Mouse (Mus musculus): Measurements from ENCODE around the gene Gm17304. TPM values are rescaled to one million over a fixed set of nuclear protein-coding genes. Genes with fewer than 3 reads are reported as not detected.

Gm17304 gene
- not detected in 2 replicates for polyA plus RNA-seq (2015; fragmentation: Nextera tagmentation; extraction: Ambion mirVana)

GRCm38 (mm10) chr5:106608798-106609197 lies at the start of gene Gm17304:
Gm17304 (plus strand) TSS chr5:106609098.
- H3K27me3 ChIP-seq (replicated peaks), result no peaks in the 10 kb centered on the region
- no peak within 1 kb of the TSS for H3K9ac ChIP-seq
- no peak within 1 kb of the TSS for H3K4me2 ChIP-seq
- H3K4me1 ChIP-seq, result peaks cover 7% of the 10 kb centered on the region
- 80% methylated on average over 4 of the region's 4 CpGs for WGBS
- H3K36me3 ChIP-seq, result peaks cover 45% of the 10 kb centered on the region
- no peak within 1 kb of the TSS for H3K4me3 ChIP-seq
- H3K9me3 ChIP-seq, result no peaks in the 10 kb centered on the region
- no peak within 1 kb of the TSS for H3K27ac ChIP-seq (replicated peaks)
- no peak for ATAC-seq (ENCODE audit: extremely low read depth, insufficient number of reproducible peaks, low FRiP score, low TSS enrichment)

- no peak overlapping the region for H3K27ac ChIP-seq (replicated peaks)
- H3K4me1 ChIP-seq, result peaks cover 13% of the 10 kb centered on the region
- H3K9ac ChIP-seq, result peak overlapping the region; percentile 70; the same call in 1 of the 2 replicates
- peak overlapping the region; percentile 78 for H3K4me2 ChIP-seq
- no peaks in the 10 kb centered on the region for H3K36me3 ChIP-seq
- no peaks in the 10 kb centered on the region for H3K9me3 ChIP-seq
- peak overlapping the region; percentile 52 for H3K4me3 ChIP-seq
- peaks cover 96% of the 10 kb centered on the region for H3K27me3 ChIP-seq (replicated peaks)
- 4% methylated on average over 38 of the region's 40 CpGs for WGBS
- no peak for ATAC-seq (ENCODE audit: extremely low read depth, insufficient number of reproducible peaks, low FRiP score, low TSS enrichment)
Measured at GRCm38 (mm10) chr5:106560631-106561498, 48.0 kb upstream of the Gm17304 start.

GRCm38 (mm10) chr5:106561499-106561822 lies 47.4 kb upstream of the Gm17304 start:
- peak overlapping the region; percentile 78 for H3K4me2 ChIP-seq
- H3K36me3 ChIP-seq, result no peaks in the 10 kb centered on the region

GRCm38 (mm10) chr5:106566025-106566424 lies 42.9 kb upstream of the Gm17304 start:
- 39% methylated on average over 6 of the region's 6 CpGs for WGBS
- H3K4me3 ChIP-seq, result no peak overlapping the region
- no peaks in the 10 kb centered on the region for H3K9me3 ChIP-seq
- H3K4me2 ChIP-seq, result no peak overlapping the region
- peaks cover 5% of the 10 kb centered on the region; the same call in 1 of the 2 replicates for H3K4me1 ChIP-seq
- H3K9ac ChIP-seq, result no peak overlapping the region
- H3K36me3 ChIP-seq, result no peaks in the 10 kb centered on the region
- peaks cover 87% of the 10 kb centered on the region for H3K27me3 ChIP-seq (replicated peaks)
- no peak for ATAC-seq (ENCODE audit: extremely low read depth, insufficient number of reproducible peaks, low FRiP score, low TSS enrichment)
- H3K27ac ChIP-seq (replicated peaks), result no peak overlapping the region

More at GRCm38 (mm10) chr5:106561499-106561822, 47.4 kb upstream of the Gm17304 start:
- H3K9ac ChIP-seq, result peak overlapping the region; percentile 70; the same call in 1 of the 2 replicates
- peak overlapping the region; percentile 52 for H3K4me3 ChIP-seq
- no peak for ATAC-seq (ENCODE audit: extremely low read depth, insufficient number of reproducible peaks, low FRiP score, low TSS enrichment)
- no peaks in the 10 kb centered on the region for H3K9me3 ChIP-seq
- H3K4me1 ChIP-seq, result peaks cover 13% of the 10 kb centered on the region
- peaks cover 100% of the 10 kb centered on the region for H3K27me3 ChIP-seq (replicated peaks)
- 14% methylated on average over 8 of the region's 8 CpGs for WGBS
- H3K27ac ChIP-seq (replicated peaks), result no peak overlapping the region

GRCm38 (mm10) chr5:106573742-106574559 lies 34.9 kb upstream of the Gm17304 start:
- no peaks in the 10 kb centered on the region for H3K36me3 ChIP-seq
- peaks cover 11% of the 10 kb centered on the region for H3K4me1 ChIP-seq
- peak overlapping the region; percentile 100 for H3K4me2 ChIP-seq
- peak; percentile 71; the same call in 1 of the 2 replicates for ATAC-seq (ENCODE audit: extremely low read depth, insufficient number of reproducible peaks, low FRiP score, low TSS enrichment)
- no peaks in the 10 kb centered on the region for H3K9me3 ChIP-seq
- H3K27me3 ChIP-seq (replicated peaks), result peaks cover 46% of the 10 kb centered on the region
- H3K4me3 ChIP-seq, result peak overlapping the region; percentile 70
- WGBS, result 5% methylated on average over 55 of the region's 55 CpGs
- peak overlapping the region; percentile 87 for H3K9ac ChIP-seq
- H3K27ac ChIP-seq (replicated peaks), result no peak overlapping the region

- peak overlapping the region; percentile 87 for H3K9ac ChIP-seq
- peak overlapping the region; percentile 70 for H3K4me3 ChIP-seq
- peaks cover 45% of the 10 kb centered on the region for H3K27me3 ChIP-seq (replicated peaks)
- H3K9me3 ChIP-seq, result no peaks in the 10 kb centered on the region
- H3K4me1 ChIP-seq, result peaks cover 11% of the 10 kb centered on the region
- ATAC-seq (ENCODE audit: extremely low read depth, insufficient number of reproducible peaks, low FRiP score, low TSS enrichment), result peak; percentile 78; the same call in 1 of the 2 replicates
- H3K36me3 ChIP-seq, result no peaks in the 10 kb centered on the region
- WGBS, result under 1% methylated on average over 45 of the region's 45 CpGs
- H3K27ac ChIP-seq (replicated peaks), result no peak overlapping the region
- peak overlapping the region; percentile 100 for H3K4me2 ChIP-seq
Measured at GRCm38 (mm10) chr5:106574560-106574946, 34.3 kb upstream of the Gm17304 start.

- peak overlapping the region; percentile 70 for H3K4me3 ChIP-seq
- H3K27me3 ChIP-seq (replicated peaks), result peaks cover 40% of the 10 kb centered on the region
- no peak overlapping the region for H3K27ac ChIP-seq (replicated peaks)
- H3K4me2 ChIP-seq, result peak overlapping the region; percentile 100
- WGBS, result 29% methylated on average over 4 of the region's 4 CpGs
- H3K36me3 ChIP-seq, result no peaks in the 10 kb centered on the region
- no peak overlapping the region for H3K9ac ChIP-seq
- peaks cover 11% of the 10 kb centered on the region for H3K4me1 ChIP-seq
- H3K9me3 ChIP-seq, result no peaks in the 10 kb centered on the region
- ATAC-seq (ENCODE audit: extremely low read depth, insufficient number of reproducible peaks, low FRiP score, low TSS enrichment), result no peak
Measured at GRCm38 (mm10) chr5:106575098-106575497, 33.8 kb upstream of the Gm17304 start.

GRCm38 (mm10) chr5:106577237-106577888 lies 31.5 kb upstream of the Gm17304 start:
- Histone ChIP-seq H3K27me3 (replicated peaks) (peaks cover 31% of the 10 kb centered on the region), H3K27ac (replicated peaks) (no peak overlapping the region), H3K9me3 (no peaks in the 10 kb centered on the region), H3K4me2 (no peak overlapping the region), H3K36me3 (no peaks in the 10 kb centered on the region), H3K4me3 (no peak overlapping the region), H3K4me1 (peaks cover 11% of the 10 kb centered on the region), H3K9ac (no peak overlapping the region)
- WGBS, result 81% methylated on average over 9 of the region's 9 CpGs
- ATAC-seq (ENCODE audit: extremely low read depth, insufficient number of reproducible peaks, low FRiP score, low TSS enrichment), result no peak

GRCm38 (mm10) chr5:106580943-106581342 lies 28.0 kb upstream of the Gm17304 start:
- Histone ChIP-seq H3K27ac (replicated peaks) (no peak overlapping the region), H3K9ac (no peak overlapping the region), H3K9me3 (no peaks in the 10 kb centered on the region), H3K4me2 (no peak overlapping the region), H3K4me1 (peaks cover 7% of the 10 kb centered on the region; the same call in 1 of the 2 replicates), H3K4me3 (no peak overlapping the region), H3K36me3 (no peaks in the 10 kb centered on the region), H3K27me3 (replicated peaks) (peaks cover 6% of the 10 kb centered on the region; the same call in 1 of the 2 replicates)
- ATAC-seq (ENCODE audit: extremely low read depth, insufficient number of reproducible peaks, low FRiP score, low TSS enrichment), result no peak
- WGBS, result 69% methylated on average over 7 of the region's 7 CpGs

- peaks cover 8% of the 10 kb centered on the region; the same call in 1 of the 2 replicates for H3K9me3 ChIP-seq
- no peak overlapping the region for H3K9ac ChIP-seq
- no peak for ATAC-seq (ENCODE audit: extremely low read depth, insufficient number of reproducible peaks, low FRiP score, low TSS enrichment)
- H3K27ac ChIP-seq (replicated peaks), result no peak overlapping the region
- H3K36me3 ChIP-seq, result peaks cover 38% of the 10 kb centered on the region
- no peak overlapping the region for H3K4me3 ChIP-seq
- no peaks in the 10 kb centered on the region for H3K27me3 ChIP-seq (replicated peaks)
- H3K4me1 ChIP-seq, result peaks cover 7% of the 10 kb centered on the region; the same call in 1 of the 2 replicates
- no peak overlapping the region for H3K4me2 ChIP-seq
- WGBS, result 83% methylated on average over 9 of the region's 9 CpGs
Measured at GRCm38 (mm10) chr5:106589006-106589405, 19.9 kb upstream of the Gm17304 start.

- Histone ChIP-seq H3K9me3 (peaks cover 8% of the 10 kb centered on the region; the same call in 1 of the 2 replicates), H3K36me3 (peaks cover 38% of the 10 kb centered on the region), H3K4me1 (peaks cover 5% of the 10 kb centered on the region; the same call in 1 of the 2 replicates), H3K4me3 (no peak overlapping the region), H3K4me2 (no peak overlapping the region), H3K27me3 (replicated peaks) (no peaks in the 10 kb centered on the region), H3K27ac (replicated peaks) (no peak overlapping the region), H3K9ac (no peak overlapping the region)
- WGBS, result 87% methylated on average over 11 of the region's 11 CpGs
- ATAC-seq (ENCODE audit: extremely low read depth, insufficient number of reproducible peaks, low FRiP score, low TSS enrichment), result no peak
Measured at GRCm38 (mm10) chr5:106589670-106590069, 19.2 kb upstream of the Gm17304 start.

Measured in heart, embryonic 13.5 days (tissue).